Mouse (Mus musculus) liver, embryonic 12.5 days (tissue): ENCODE results near the gene D630023F18Rik. TPM values are rescaled to one million over a fixed set of nuclear protein-coding genes. Genes with fewer than 3 reads are reported as not detected.

Experiments used
- ATAC-seq: fragments of 200-750 bp; cut with Nextera tagmentation; 2 replicates; pipeline ENCODE4 v1.8.0; 2017; ENCODE audit warnings: moderate number of reproducible peaks, mild to moderate bottlenecking, moderate library complexity
- H3K27ac ChIP-seq: fragments of 300-500 bp; sonication (generic); 2 replicates; pipeline ENCODE4 v1.5.1; 2016; ENCODE audit warnings: mild to moderate bottlenecking
- H3K27me3 ChIP-seq: fragments of 300-500 bp; sonication (generic); replicated peaks from 2 replicates; pipeline ENCODE4 v1.6.1; 2016; ENCODE audit warnings: mild to moderate bottlenecking, moderate library complexity
- H3K36me3 ChIP-seq: fragments of 300-500 bp; sonication (generic); 2 replicates; pipeline ENCODE4 v1.6.1; 2016; ENCODE audit warnings: mild to moderate bottlenecking, moderate library complexity
- H3K4me1 ChIP-seq: fragments of 300-500 bp; sonication (generic); 2 replicates; pipeline ENCODE4 v1.6.1; 2016
- H3K4me2 ChIP-seq: fragments of 300-500 bp; sonication (generic); 2 replicates; pipeline ENCODE4 v1.6.1; 2016; ENCODE audit warnings: mild to moderate bottlenecking, moderate library complexity
- H3K4me3 ChIP-seq: fragments of 300-500 bp; sonication (generic); 2 replicates; pipeline ENCODE4 v1.5.1; 2016; ENCODE audit warnings: mild to moderate bottlenecking, moderate library complexity
- H3K9ac ChIP-seq: fragments of 300-500 bp; sonication (generic); 2 replicates; pipeline ENCODE4 v1.6.1; 2016; ENCODE audit warnings: mild to moderate bottlenecking, moderate library complexity
- H3K9me3 ChIP-seq: fragments of 300-500 bp; sonication (generic); replicated peaks from 2 replicates; pipeline ENCODE4 v1.6.1; 2016; ENCODE audit warnings: mild to moderate bottlenecking, moderate library complexity
- WGBS: fragments of 180-500 bp; shearing (Covaris S2); methylation state at CpG from one replicate; pipeline ENCODE4 v1.1.7; 2016; ENCODE audit not compliant: insufficient replicate concordance; 5-methylcytosine and 5-hydroxymethylcytosine counted together
- polyA plus RNA-seq: library from polyadenylated mRNA; unstranded; fragments of >200 nt; fragmentation: Nextera tagmentation; extraction: Ambion mirVana; gene quantifications from 2 replicates; pipeline ENCODE4 v1.2.1, GENCODE M21; 2016

The D630023F18Rik gene
- 0.10 and 0.33 TPM in 2 replicates for polyA plus RNA-seq

DNA sequence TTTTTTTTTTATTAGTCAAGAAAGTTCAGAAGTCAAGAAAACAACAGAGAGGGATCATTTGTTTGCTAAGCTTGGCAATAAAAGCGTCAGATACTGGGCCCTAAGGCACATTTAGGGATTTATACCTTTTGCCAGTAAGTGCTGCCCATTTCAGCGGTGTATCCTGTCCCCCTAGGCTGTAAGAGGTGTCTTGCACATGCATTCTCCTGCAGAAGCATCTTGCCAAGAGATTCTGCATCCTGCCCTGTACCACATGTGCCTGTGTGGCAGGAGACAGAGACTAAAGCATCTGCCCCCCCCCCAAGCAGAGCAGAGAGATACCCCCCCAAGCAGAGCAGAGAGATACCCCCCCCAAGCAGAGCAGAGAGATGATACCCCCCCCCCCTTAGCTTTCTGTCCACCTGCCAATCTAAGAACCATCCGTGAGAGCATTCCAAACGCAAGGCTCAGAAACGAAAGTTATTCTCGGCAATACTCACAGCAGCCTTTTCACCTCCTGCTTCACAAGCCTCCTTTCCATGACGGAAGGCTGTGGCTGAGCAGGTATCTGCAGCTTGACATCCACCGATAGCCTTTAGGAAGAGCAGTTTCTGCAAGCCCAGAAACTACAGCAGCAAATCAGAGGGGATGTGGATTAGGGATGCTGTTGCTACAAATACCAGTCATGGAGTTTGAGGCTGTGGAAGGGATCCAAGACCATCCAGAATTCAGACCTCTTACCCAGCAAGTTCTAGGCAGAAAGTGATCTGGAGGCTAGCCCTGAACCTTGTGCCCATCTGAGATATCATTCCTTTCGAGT, at the start of gene D630023F18Rik:
D630023F18Rik (minus strand) TSS at position 641 of the 799 bp plus-strand sequence.
- Histone ChIP-seq H3K27ac (no peak within 1 kb of the TSS), H3K36me3 (no peaks in the 10 kb centered on the region), H3K27me3 (no peaks in the 10 kb centered on the region), H3K4me1 (no peaks in the 10 kb centered on the region), H3K4me2 (0 out of 2 replicates have a peak within 1 kb of the TSS, but pooled peaks have one; percentile 14), H3K9me3 (no peaks in the 10 kb centered on the region), H3K4me3 (no peak within 1 kb of the TSS), H3K9ac (no peak within 1 kb of the TSS)
- WGBS, result 25% methylated on average over 9 of the region's 9 CpGs
- ATAC-seq, result no peak

DNA sequence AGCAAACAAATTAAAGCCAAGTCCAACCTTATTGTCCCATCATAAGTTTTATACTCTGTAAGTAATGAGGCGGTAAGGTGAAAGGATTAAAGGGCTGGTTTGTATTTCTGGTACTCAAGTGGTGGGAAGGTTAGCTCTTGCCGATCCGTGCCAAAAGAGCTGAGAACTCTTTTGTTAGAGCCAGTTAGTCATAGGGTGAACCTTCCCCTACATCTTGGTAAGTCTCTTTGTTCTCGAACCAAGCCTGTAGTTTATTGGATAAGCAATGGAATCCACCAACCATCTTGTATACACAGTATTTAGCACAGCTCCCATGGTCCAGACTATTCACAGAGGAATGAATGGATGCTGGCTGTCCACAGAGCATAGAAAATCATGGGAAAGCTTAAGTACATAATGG, 48.6 kb upstream of the D630023F18Rik start:
- Histone ChIP-seq H3K4me2 (no peak overlapping the region), H3K9me3 (no peaks in the 10 kb centered on the region), H3K4me3 (no peak overlapping the region), H3K27me3 (no peaks in the 10 kb centered on the region), H3K36me3 (peaks cover 63% of the 10 kb centered on the region), H3K9ac (no peak overlapping the region), H3K27ac (no peak overlapping the region), H3K4me1 (0 out of 2 replicates have a peak, but pooled peaks cover 9% of the 10 kb centered on the region)
- no peak for ATAC-seq
- WGBS, result 74% methylated on average over 4 of the region's 4 CpGs

DNA sequence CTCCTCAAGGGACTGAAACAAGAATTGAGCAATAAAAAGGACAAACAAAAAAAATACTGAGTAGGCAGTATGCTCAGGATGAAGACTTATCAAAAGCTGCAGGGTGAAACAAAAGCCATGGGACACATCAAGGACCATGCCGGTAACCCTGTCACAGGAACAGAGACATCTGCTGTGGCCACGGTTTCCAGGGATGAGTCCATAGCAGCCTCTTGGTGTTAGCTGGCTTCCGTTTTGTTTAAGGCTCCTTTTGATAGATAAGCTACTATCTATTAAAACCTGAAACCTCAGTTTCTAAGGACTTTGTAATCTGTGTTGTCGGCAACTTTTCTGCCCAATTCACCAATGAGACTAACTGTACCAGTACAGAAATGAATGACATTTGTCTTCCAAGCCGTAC, 46.9 kb upstream of the D630023F18Rik start:
- ATAC-seq, result no peak
- H3K36me3 ChIP-seq, result peaks cover 75% of the 10 kb centered on the region
- no peak overlapping the region for H3K27ac ChIP-seq
- H3K4me1 ChIP-seq, result no peaks in the 10 kb centered on the region
- no peak overlapping the region for H3K4me3 ChIP-seq
- H3K4me2 ChIP-seq, result no peak overlapping the region
- WGBS, result 41% methylated on average over 5 of the region's 5 CpGs
- no peaks in the 10 kb centered on the region for H3K27me3 ChIP-seq
- no peaks in the 10 kb centered on the region for H3K9me3 ChIP-seq
- H3K9ac ChIP-seq, result no peak overlapping the region

DNA sequence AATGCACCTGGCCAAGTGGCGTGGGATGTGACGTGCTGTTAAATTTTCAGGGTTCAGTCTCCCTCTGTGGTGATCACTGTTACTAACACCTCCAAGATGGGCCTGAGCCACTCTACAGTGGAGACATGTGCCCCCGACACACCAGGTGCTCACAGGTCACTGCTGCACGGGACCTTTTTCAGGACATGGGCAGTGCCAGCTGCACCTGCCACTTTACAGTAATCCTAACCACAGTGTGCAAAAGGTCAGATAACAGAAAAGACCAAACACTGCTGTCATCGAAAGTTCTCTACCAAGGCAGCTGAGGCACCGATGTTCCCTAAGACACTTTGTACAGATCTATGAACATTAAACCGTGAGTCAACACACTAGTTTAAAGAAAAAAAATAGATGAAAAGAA, 46.5 kb upstream of the D630023F18Rik start:
- 72% methylated on average over 7 of the region's 7 CpGs for WGBS
- Histone ChIP-seq H3K36me3 (peaks cover 77% of the 10 kb centered on the region), H3K27me3 (no peaks in the 10 kb centered on the region), H3K4me2 (no peak overlapping the region), H3K27ac (no peak overlapping the region), H3K4me3 (no peak overlapping the region), H3K9ac (no peak overlapping the region), H3K9me3 (no peaks in the 10 kb centered on the region), H3K4me1 (no peaks in the 10 kb centered on the region)
- ATAC-seq, result no peak

DNA sequence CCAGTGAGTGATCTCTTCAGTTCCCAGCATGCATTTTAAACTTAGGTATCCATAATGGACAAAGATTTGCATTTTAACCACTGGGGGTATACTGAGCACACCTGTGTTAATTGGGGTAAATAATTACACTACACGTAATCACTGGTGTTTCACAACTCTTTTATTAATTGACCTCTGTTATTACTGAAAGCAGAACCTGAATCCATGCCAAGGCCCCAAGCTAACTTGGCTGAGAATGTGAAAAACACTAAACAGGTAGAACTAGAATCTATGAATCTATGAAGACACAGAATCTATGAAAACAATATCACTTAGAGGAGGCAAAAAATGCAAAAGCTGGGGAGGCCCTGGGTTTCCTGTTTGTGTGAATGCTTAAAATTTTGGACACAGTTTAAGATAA, 44.5 kb upstream of the D630023F18Rik start:
- no peaks in the 10 kb centered on the region for H3K9me3 ChIP-seq
- no peak for ATAC-seq
- WGBS, result 79% methylated on average over 1 of the region's 1 CpGs

DNA sequence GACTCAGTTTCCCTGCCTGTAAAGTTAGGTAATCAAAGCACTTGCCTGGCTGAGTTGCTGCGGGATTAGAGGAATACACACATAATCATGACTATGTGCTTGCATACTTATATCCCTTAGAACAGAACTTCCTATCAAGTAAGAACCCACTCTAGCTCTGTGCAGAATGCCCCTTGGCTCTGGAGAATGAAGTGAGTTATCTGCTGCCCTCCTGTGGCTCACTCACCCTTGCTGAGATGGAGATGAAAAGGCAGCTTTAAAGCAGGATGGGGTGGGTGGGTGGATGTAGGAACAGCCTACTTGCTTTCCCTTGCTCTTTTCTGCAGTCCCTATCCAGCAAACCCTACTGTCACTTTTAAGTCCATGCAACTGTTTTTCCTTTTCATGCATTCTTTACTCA, 39.2 kb upstream of the D630023F18Rik start:
- WGBS, result 84% methylated on average over 1 of the region's 1 CpGs
- H3K36me3 ChIP-seq, result peaks cover 73% of the 10 kb centered on the region

More for the DNA sequence above, 44.5 kb upstream of the D630023F18Rik start:
- no peak overlapping the region for H3K9ac ChIP-seq
- no peak overlapping the region for H3K4me3 ChIP-seq
- H3K27me3 ChIP-seq, result no peaks in the 10 kb centered on the region
- H3K4me1 ChIP-seq, result no peaks in the 10 kb centered on the region
- no peak overlapping the region for H3K27ac ChIP-seq
- no peak overlapping the region for H3K4me2 ChIP-seq
- peaks cover 72% of the 10 kb centered on the region for H3K36me3 ChIP-seq

DNA sequence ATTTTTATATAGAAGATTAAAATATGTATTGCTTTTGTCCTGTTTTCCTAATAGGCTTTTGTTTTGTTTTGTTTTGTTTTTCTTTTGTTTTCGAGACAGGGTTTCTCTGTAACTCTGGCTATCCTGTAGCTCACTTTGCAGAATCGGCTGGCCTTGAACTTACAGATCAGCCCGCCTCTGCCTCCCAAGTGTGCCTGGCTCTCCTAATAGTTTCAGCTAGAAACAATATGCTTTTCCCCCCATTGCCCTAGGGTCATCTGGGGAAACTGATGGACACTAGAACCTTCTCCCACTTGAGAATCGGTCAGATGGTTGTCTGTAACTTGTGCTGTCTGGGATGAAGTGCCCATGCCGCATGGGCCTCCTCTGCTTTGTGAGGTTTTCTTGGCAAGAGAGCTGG, 33.1 kb upstream of the D630023F18Rik start:
- H3K9me3 ChIP-seq, result no peaks in the 10 kb centered on the region
- no peak for ATAC-seq
- 79% methylated on average over 5 of the region's 5 CpGs for WGBS
- H3K27me3 ChIP-seq, result no peaks in the 10 kb centered on the region
- H3K4me2 ChIP-seq, result no peak overlapping the region
- H3K4me3 ChIP-seq, result no peak overlapping the region
- H3K36me3 ChIP-seq, result peaks cover 30% of the 10 kb centered on the region
- no peak overlapping the region for H3K27ac ChIP-seq
- H3K9ac ChIP-seq, result no peak overlapping the region
- no peaks in the 10 kb centered on the region for H3K4me1 ChIP-seq

More for the DNA sequence above, 39.2 kb upstream of the D630023F18Rik start:
- Histone ChIP-seq H3K9ac (no peak overlapping the region), H3K4me3 (no peak overlapping the region), H3K27ac (no peak overlapping the region), H3K4me2 (no peak overlapping the region), H3K9me3 (no peaks in the 10 kb centered on the region), H3K27me3 (no peaks in the 10 kb centered on the region), H3K4me1 (no peaks in the 10 kb centered on the region)
- no peak for ATAC-seq

DNA sequence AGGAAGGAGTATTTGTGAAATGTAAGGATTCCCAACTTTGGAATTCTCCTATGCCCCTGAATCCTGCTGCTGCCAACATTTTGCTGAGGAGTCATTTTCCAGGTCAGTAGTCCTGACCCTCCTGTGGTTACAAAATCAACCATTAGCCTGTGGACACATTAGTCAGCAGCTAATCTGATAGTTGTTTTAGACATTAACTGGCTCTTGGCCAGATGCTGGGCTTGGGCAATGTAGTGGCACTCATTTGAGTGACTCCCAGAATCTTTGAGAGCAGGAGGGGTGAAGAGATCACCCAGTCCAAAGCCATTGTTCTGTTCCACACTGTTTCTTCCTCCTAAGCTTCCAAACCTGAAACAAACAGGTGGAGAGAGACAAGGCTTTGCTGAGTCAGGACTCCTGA, 31.8 kb upstream of the D630023F18Rik start:
- no peak overlapping the region for H3K4me3 ChIP-seq
- H3K9ac ChIP-seq, result no peak overlapping the region
- no peak for ATAC-seq
- no peaks in the 10 kb centered on the region for H3K4me1 ChIP-seq
- no peak overlapping the region for H3K4me2 ChIP-seq
- H3K9me3 ChIP-seq, result no peaks in the 10 kb centered on the region
- no peak overlapping the region for H3K27ac ChIP-seq
- no peaks in the 10 kb centered on the region for H3K27me3 ChIP-seq
- peaks cover 17% of the 10 kb centered on the region for H3K36me3 ChIP-seq

DNA sequence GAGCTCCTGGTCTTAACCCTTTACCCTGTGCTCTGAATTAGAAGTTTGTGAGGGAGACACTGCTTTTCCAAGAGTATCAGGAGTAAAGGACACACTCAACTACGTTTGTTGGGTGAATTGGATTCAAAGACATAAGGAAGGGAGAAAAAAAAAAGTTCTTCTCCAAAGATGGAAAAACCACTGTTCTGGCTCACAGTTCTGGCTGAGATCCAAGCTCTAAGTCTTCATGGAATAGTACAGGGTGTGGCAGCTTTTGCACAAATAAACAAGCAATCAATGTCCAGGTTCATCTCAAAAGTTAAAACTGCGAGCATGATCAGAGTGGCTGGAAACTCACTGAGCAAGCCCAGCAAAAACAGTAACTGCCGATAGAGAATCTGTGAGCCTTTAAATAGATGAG, 25.0 kb upstream of the D630023F18Rik start:
- Histone ChIP-seq H3K9ac (no peak overlapping the region), H3K4me1 (no peaks in the 10 kb centered on the region), H3K4me3 (no peak overlapping the region), H3K27me3 (no peaks in the 10 kb centered on the region), H3K27ac (no peak overlapping the region), H3K36me3 (no peaks in the 10 kb centered on the region), H3K9me3 (no peaks in the 10 kb centered on the region), H3K4me2 (no peak overlapping the region)
- ATAC-seq, result no peak
- 62% methylated on average over 3 of the region's 3 CpGs for WGBS

DNA sequence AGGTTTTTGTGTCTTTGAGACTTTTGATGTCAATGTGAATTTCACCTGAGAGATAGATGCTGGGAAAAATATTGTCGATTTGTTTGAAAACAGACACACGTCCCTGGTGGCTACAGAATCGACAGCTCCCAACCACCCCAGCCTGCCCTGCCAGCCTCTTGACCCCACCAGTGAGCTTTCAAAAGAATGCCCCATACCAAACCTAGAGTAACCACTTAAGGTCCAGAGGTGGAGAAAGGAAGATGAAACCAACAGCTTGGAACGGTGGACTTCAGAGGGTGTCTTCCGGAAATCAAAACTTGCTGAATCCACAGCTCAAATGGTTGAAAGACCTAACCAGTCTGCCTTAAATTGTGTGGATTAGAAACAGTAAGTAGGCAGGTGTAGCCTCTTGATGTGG, 24.3 kb upstream of the D630023F18Rik start:
- ATAC-seq, result no peak
- H3K9me3 ChIP-seq, result no peaks in the 10 kb centered on the region; the same call in 1 of the 2 replicates
- no peak overlapping the region for H3K4me3 ChIP-seq
- no peak overlapping the region for H3K9ac ChIP-seq
- H3K27ac ChIP-seq, result no peak overlapping the region
- 74% methylated on average over 5 of the region's 5 CpGs for WGBS
- no peaks in the 10 kb centered on the region for H3K27me3 ChIP-seq
- no peaks in the 10 kb centered on the region for H3K36me3 ChIP-seq
- H3K4me1 ChIP-seq, result no peaks in the 10 kb centered on the region
- no peak overlapping the region for H3K4me2 ChIP-seq

DNA sequence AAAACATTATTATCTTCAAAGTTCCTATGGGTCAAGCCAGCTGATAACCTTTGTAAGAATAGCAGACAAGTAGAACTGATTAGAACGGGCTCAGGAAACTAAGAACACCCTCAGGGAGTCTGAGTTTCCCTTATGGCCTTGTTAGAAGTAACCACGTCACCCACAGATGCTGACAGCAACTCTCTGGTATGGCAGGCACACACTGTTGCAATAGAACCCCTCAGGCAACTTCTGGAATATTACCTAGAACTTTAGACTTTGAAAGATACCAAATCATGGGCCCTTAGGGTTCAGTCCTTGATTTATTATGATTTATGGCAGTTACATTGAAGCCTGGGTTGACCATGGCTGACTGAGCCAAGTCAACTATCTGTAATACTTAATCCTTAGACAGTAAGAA, 23.6 kb upstream of the D630023F18Rik start:
- WGBS, result 23% methylated on average over 2 of the region's 2 CpGs
- no peaks in the 10 kb centered on the region for H3K36me3 ChIP-seq
- ATAC-seq, result no peak
- no peaks in the 10 kb centered on the region for H3K4me1 ChIP-seq
- no peak overlapping the region for H3K9ac ChIP-seq
- no peaks in the 10 kb centered on the region; the same call in 1 of the 2 replicates for H3K9me3 ChIP-seq
- no peak overlapping the region for H3K4me2 ChIP-seq
- H3K27me3 ChIP-seq, result no peaks in the 10 kb centered on the region
- H3K27ac ChIP-seq, result no peak overlapping the region
- no peak overlapping the region for H3K4me3 ChIP-seq

DNA sequence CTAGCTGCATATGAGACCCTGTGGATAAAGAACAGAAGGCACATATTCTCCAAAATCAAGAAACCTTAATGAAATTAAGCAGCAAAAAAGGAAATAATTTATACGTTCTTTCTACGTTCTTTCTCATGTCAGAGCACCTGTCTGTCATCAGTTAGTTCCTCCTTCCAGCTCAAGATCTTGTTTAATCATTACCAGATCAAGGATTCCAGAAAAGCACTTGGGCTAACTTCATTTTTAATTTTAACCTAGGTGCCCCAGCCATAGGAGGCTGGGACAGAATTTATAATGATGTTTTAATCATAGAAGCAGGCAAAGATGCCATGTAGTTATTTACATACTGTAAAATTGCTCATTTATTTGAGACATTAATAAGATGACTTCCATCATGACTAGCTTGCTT, 21.8 kb upstream of the D630023F18Rik start:
- H3K4me1 ChIP-seq, result no peaks in the 10 kb centered on the region
- no peaks in the 10 kb centered on the region for H3K27me3 ChIP-seq
- no peak overlapping the region for H3K4me2 ChIP-seq
- H3K4me3 ChIP-seq, result no peak overlapping the region
- H3K36me3 ChIP-seq, result no peaks in the 10 kb centered on the region
- ATAC-seq, result no peak
- no peak overlapping the region for H3K27ac ChIP-seq
- H3K9ac ChIP-seq, result no peak overlapping the region
- WGBS, result 71% methylated on average over 2 of the region's 2 CpGs
- H3K9me3 ChIP-seq, result no peaks in the 10 kb centered on the region; the same call in 1 of the 2 replicates
